Mouse (Mus musculus) lung, postnatal 0 days (tissue): ENCODE data around the gene Atp2a2.

ENCODE experiments used
- CTCF ChIP-seq: IDR thresholded peaks from 2 replicates; pipeline ENCODE4 v1.5.1; 2016; ENCODE audit warnings: antibody characterized with exemption, mild to moderate bottlenecking
- EP300 ChIP-seq: IDR thresholded peaks from 2 replicates; pipeline ENCODE4 v1.6.1; 2016; ENCODE audit warnings: antibody characterized with exemption, mild to moderate bottlenecking, control low read depth

GRCm38 (mm10) chr5:122547251-122547714, 45.3 kb upstream of the Atp2a2 start:
- TF ChIP-seq EP300 (peak; percentile 72), CTCF (peak; percentile 74)
